Mouse (Mus musculus): ENCODE measurements around the gene Fbxo34. TPM values are rescaled to one million over a fixed set of nuclear protein-coding genes. Genes with fewer than 3 reads are reported as not detected.

Gene Fbxo34
- total and polyA plus RNA-seq, 3 experiments = 11.1 to 25.9 (median 11.9) TPM

- Histone ChIP-seq H3K9ac (ENCODE audit: insufficient read depth, low read depth) (no peak overlapping the region), H3K27ac (ENCODE audit: insufficient read depth, low read depth) (no peak overlapping the region)
- dilution Hi-C loops (cut with MboI; ENCODE audit: extremely low pct_ligation_motif_present, extremely low pct_unique_long_range_greater_than_20kb, low sequenced_read_pairs) = no loop called here
Observed at GRCm38 (mm10) chr14:47444907-47445306, 5.3 kb upstream of the Fbxo34 start.

GRCm38 (mm10) chr14:47445331-47446095 lies 4.7 kb upstream of the Fbxo34 start:
- dilution Hi-C loops (cut with MboI; ENCODE audit: extremely low pct_ligation_motif_present, extremely low pct_unique_long_range_greater_than_20kb, low sequenced_read_pairs) (no loop called here), in situ Hi-C loops (cut with MboI; ENCODE audit: low pct_ligation_motif_present, low pct_unique_long_range_greater_than_20kb, low sequenced_read_pairs) (no loop called here)
- Histone ChIP-seq H3K36me3 (replicated peaks in 1 of 2; ENCODE audit: control insufficient read depth in 1 of 2, insufficient read depth in 1 of 2, low read length in 1 of 2) (no peaks in the 10 kb centered on the region), H3K4me3 (replicated peaks in 1 of 3; ENCODE audit: low read depth in 2 of 3, low read length in 2 of 3, poor library complexity in 1 of 3) (no peak overlapping the region), H3K9ac (ENCODE audit: insufficient read depth, low read depth) (no peak overlapping the region), H3K27me3 (replicated peaks) (no peaks in the 10 kb centered on the region), H3K4me1 (ENCODE audit: control insufficient read depth in 1 of 2, insufficient read depth in 2 of 2) (peaks cover 0 to 6% of the 10 kb centered on the region in 2 experiments; a peak in 1 of 4 replicates), H3K4me2 (ENCODE audit: insufficient read depth, low read depth, poor library complexity, severe bottlenecking) (peak overlapping the region; percentile 2; the same call in 1 of the 2 replicates), H3K27ac (ENCODE audit: insufficient read depth, low read depth) (no peak overlapping the region), H3K9me3 (replicated peaks; ENCODE audit: low read length) (no peaks in the 10 kb centered on the region), H3K79me2 (replicated peaks; ENCODE audit: control insufficient read depth, extremely low read depth, insufficient read depth, poor library complexity, severe bottlenecking) (no peaks in the 10 kb centered on the region)
- TF ChIP-seq UBTF (IDR thresholded peaks at IDR 0.05; ENCODE audit: low read depth, low read length) (no peak), EP300 (IDR thresholded peaks at IDR 0.05; ENCODE audit: low read length) (peak; percentile 7; the same call in 1 of the 2 replicates)
- DNase-seq (ENCODE audit: extremely low read depth) = no peak

More at GRCm38 (mm10) chr14:47444907-47445306, 5.3 kb upstream of the Fbxo34 start:
- TF ChIP-seq IRF4 (IDR thresholded peaks at IDR 0.05; ENCODE audit: low read depth, low read length) (no peak), ELF1 (IDR thresholded peaks at IDR 0.05; ENCODE audit: low read depth, low read length) (no peak), JUND (conservative IDR thresholded peaks at IDR 0.05; ENCODE audit: low read depth, low read length) (no peak), CHD1 (IDR thresholded peaks at IDR 0.05; ENCODE audit: low read depth, low read length) (no peak), TBP (conservative IDR thresholded peaks at IDR 0.05; ENCODE audit: low read depth, low read length) (no peak), USF2 (conservative IDR thresholded peaks at IDR 0.05; ENCODE audit: low read depth, low read length) (no peak), TCF12 (IDR thresholded peaks at IDR 0.05; ENCODE audit: low read depth, low read length) (no peak), ETS1 (conservative IDR thresholded peaks at IDR 0.05; ENCODE audit: low read depth, low read length) (no peak), NELFE (IDR thresholded peaks at IDR 0.05; ENCODE audit: low read depth, low read length) (no peak), E2F4 (IDR thresholded peaks at IDR 0.05; ENCODE audit: insufficient replicate concordance, low read depth, low read length) (no peak), POLR2A (IDR thresholded peaks at IDR 0.05; ENCODE audit: low read depth, low read length) (no peak), MAFK (IDR thresholded peaks at IDR 0.05; ENCODE audit: insufficient replicate concordance, low read length) (no peak), ZMIZ1 (IDR thresholded peaks at IDR 0.05; ENCODE audit: low read depth, low read length) (no peak), MXI1 (IDR thresholded peaks at IDR 0.05; ENCODE audit: low read depth, low read length) (no peak)
- H3K36me3 ChIP-seq (replicated peaks in 1 of 2; ENCODE audit: control insufficient read depth in 1 of 2, insufficient read depth in 1 of 2, low read length in 1 of 2) = no peaks in the 10 kb centered on the region
- DNase-seq (ENCODE audit: extremely low read depth) = no peak
- H3K9me3 ChIP-seq (replicated peaks; ENCODE audit: low read length) = no peaks in the 10 kb centered on the region
- H3K27me3 ChIP-seq (replicated peaks) = no peaks in the 10 kb centered on the region
- H3K4me1 ChIP-seq (ENCODE audit: control insufficient read depth in 1 of 2, insufficient read depth in 2 of 2) = peaks cover 0 to 6% of the 10 kb centered on the region in 2 experiments; a peak in 1 of 4 replicates
- peak overlapping the region; percentile 9; the same call in 1 of the 2 replicates for H3K4me2 ChIP-seq (ENCODE audit: insufficient read depth, low read depth, poor library complexity, severe bottlenecking)
- H3K4me3 ChIP-seq (replicated peaks in 1 of 3; ENCODE audit: low read depth in 2 of 3, low read length in 2 of 3, poor library complexity in 1 of 3) = no peak overlapping the region
- H3K79me2 ChIP-seq (replicated peaks; ENCODE audit: control insufficient read depth, extremely low read depth, insufficient read depth, poor library complexity, severe bottlenecking) = no peaks in the 10 kb centered on the region
- in situ Hi-C loops (cut with MboI; ENCODE audit: low pct_ligation_motif_present, low pct_unique_long_range_greater_than_20kb, low sequenced_read_pairs) = no loop called here

Measured in CH12.LX (cell line).